Mouse (Mus musculus): ENCODE measurements around the gene Cstad. TPM values are rescaled to one million over a fixed set of nuclear protein-coding genes. Genes with fewer than 3 reads are reported as not detected.

Gene Cstad
- polyA plus RNA-seq, 1 experiment from 2014 or later: 1.7 TPM

GRCm38 (mm10) chr2:30613574-30613973 is 18.7 kb downstream of the Cstad start:
- peaks cover 42% of the 10 kb centered on the region for H3K4me1 ChIP-seq (replicated peaks)
- no peak for ATAC-seq (ENCODE audit: insufficient number of reproducible peaks, insufficient read depth, low FRiP score, low TSS enrichment, low read depth)
- no peaks in the 10 kb centered on the region for H3K27me3 ChIP-seq
- H3K9ac ChIP-seq (replicated peaks): peak overlapping the region; percentile 51
- no peaks in the 10 kb centered on the region for H3K9me3 ChIP-seq
- no peaks in the 10 kb centered on the region for H3K36me3 ChIP-seq
- WGBS: 1% methylated on average over 18 of the region's 18 CpGs
- peak overlapping the region; percentile 89 for H3K27ac ChIP-seq
- H3K4me3 ChIP-seq (replicated peaks): peak overlapping the region; percentile 29
- H3K4me2 ChIP-seq: peak overlapping the region; percentile 55

- Histone ChIP-seq H3K27me3 (no peaks in the 10 kb centered on the region), H3K4me2 (peak overlapping the region; percentile 55), H3K9me3 (no peaks in the 10 kb centered on the region), H3K9ac (replicated peaks) (peak overlapping the region; percentile 51; the same call in 1 of the 2 replicates), H3K4me3 (replicated peaks) (peak overlapping the region; percentile 29; the same call in 1 of the 2 replicates), H3K36me3 (no peaks in the 10 kb centered on the region), H3K4me1 (replicated peaks) (peaks cover 47% of the 10 kb centered on the region), H3K27ac (peak overlapping the region; percentile 89)
- 50% methylated on average over 9 of the region's 9 CpGs for WGBS
- no peak for ATAC-seq (ENCODE audit: insufficient number of reproducible peaks, insufficient read depth, low FRiP score, low TSS enrichment, low read depth)
These were observed 19.5 kb downstream of the Cstad start for GRCm38 (mm10) chr2:30614151-30614923.

- Histone ChIP-seq H3K9me3 (no peaks in the 10 kb centered on the region), H3K9ac (replicated peaks) (no peak overlapping the region), H3K27ac (peak overlapping the region; percentile 35), H3K27me3 (no peaks in the 10 kb centered on the region), H3K4me3 (replicated peaks) (no peak overlapping the region), H3K4me1 (replicated peaks) (peaks cover 47% of the 10 kb centered on the region), H3K36me3 (no peaks in the 10 kb centered on the region), H3K4me2 (no peak overlapping the region)
- 83% methylated on average over 2 of the region's 2 CpGs for WGBS
- no peak for ATAC-seq (ENCODE audit: insufficient number of reproducible peaks, insufficient read depth, low FRiP score, low TSS enrichment, low read depth)
These were observed 21.0 kb downstream of the Cstad start for GRCm38 (mm10) chr2:30615869-30616268.

GRCm38 (mm10) chr2:30616464-30616863 is 21.6 kb downstream of the Cstad start:
- WGBS: 74% methylated on average over 6 of the region's 6 CpGs
- no peak for ATAC-seq (ENCODE audit: insufficient number of reproducible peaks, insufficient read depth, low FRiP score, low TSS enrichment, low read depth)

GRCm38 (mm10) chr2:30618487-30619248 is 23.8 kb downstream of the Cstad start:
- WGBS: 58% methylated on average over 6 of the region's 6 CpGs
- no peaks in the 10 kb centered on the region for H3K27me3 ChIP-seq

More at GRCm38 (mm10) chr2:30616464-30616863, 21.6 kb downstream of the Cstad start:
- Histone ChIP-seq H3K9me3 (no peaks in the 10 kb centered on the region), H3K27me3 (no peaks in the 10 kb centered on the region), H3K4me2 (no peak overlapping the region), H3K9ac (replicated peaks) (no peak overlapping the region), H3K4me1 (replicated peaks) (peaks cover 47% of the 10 kb centered on the region), H3K36me3 (no peaks in the 10 kb centered on the region), H3K27ac (0 out of 2 replicates have a peak overlapping the region, but pooled peaks have one; percentile 35), H3K4me3 (replicated peaks) (no peak overlapping the region)

GRCm38 (mm10) chr2:30623873-30624272 is 29.0 kb downstream of the Cstad start:
- 63% methylated on average over 10 of the region's 10 CpGs for WGBS
- Histone ChIP-seq H3K4me2 (no peak overlapping the region), H3K36me3 (no peaks in the 10 kb centered on the region), H3K27me3 (no peaks in the 10 kb centered on the region), H3K9me3 (no peaks in the 10 kb centered on the region), H3K27ac (no peak overlapping the region), H3K4me3 (replicated peaks) (no peak overlapping the region), H3K4me1 (replicated peaks) (peaks cover 12% of the 10 kb centered on the region), H3K9ac (replicated peaks) (no peak overlapping the region)
- no peak for ATAC-seq (ENCODE audit: insufficient number of reproducible peaks, insufficient read depth, low FRiP score, low TSS enrichment, low read depth)

More at GRCm38 (mm10) chr2:30618487-30619248, 23.8 kb downstream of the Cstad start:
- H3K36me3 ChIP-seq: no peaks in the 10 kb centered on the region
- ATAC-seq (ENCODE audit: insufficient number of reproducible peaks, insufficient read depth, low FRiP score, low TSS enrichment, low read depth): no peak
- H3K27ac ChIP-seq: peak overlapping the region; percentile 59; the same call in 1 of the 2 replicates
- H3K4me2 ChIP-seq: no peak overlapping the region
- H3K9me3 ChIP-seq: no peaks in the 10 kb centered on the region
- no peak overlapping the region for H3K4me3 ChIP-seq (replicated peaks)
- no peak overlapping the region for H3K9ac ChIP-seq (replicated peaks)
- H3K4me1 ChIP-seq (replicated peaks): peaks cover 38% of the 10 kb centered on the region

- Histone ChIP-seq H3K27me3 (no peaks in the 10 kb centered on the region), H3K9me3 (no peaks in the 10 kb centered on the region), H3K4me2 (no peak overlapping the region), H3K4me3 (replicated peaks) (no peak overlapping the region), H3K4me1 (replicated peaks) (peaks cover 21% of the 10 kb centered on the region), H3K36me3 (no peaks in the 10 kb centered on the region), H3K27ac (peak overlapping the region; percentile 41; the same call in 1 of the 2 replicates), H3K9ac (replicated peaks) (no peak overlapping the region)
- ATAC-seq (ENCODE audit: insufficient number of reproducible peaks, insufficient read depth, low FRiP score, low TSS enrichment, low read depth): no peak
- WGBS: 73% methylated on average over 6 of the region's 6 CpGs
These were observed 30.5 kb downstream of the Cstad start for GRCm38 (mm10) chr2:30625296-30625826.

GRCm38 (mm10) chr2:30626058-30626675 is 31.3 kb downstream of the Cstad start:
- Histone ChIP-seq H3K27ac (peak overlapping the region; percentile 41; the same call in 1 of the 2 replicates), H3K36me3 (no peaks in the 10 kb centered on the region), H3K9me3 (no peaks in the 10 kb centered on the region), H3K4me2 (no peak overlapping the region), H3K27me3 (no peaks in the 10 kb centered on the region), H3K9ac (replicated peaks) (no peak overlapping the region), H3K4me1 (replicated peaks) (peaks cover 21% of the 10 kb centered on the region), H3K4me3 (replicated peaks) (no peak overlapping the region)
- ATAC-seq (ENCODE audit: insufficient number of reproducible peaks, insufficient read depth, low FRiP score, low TSS enrichment, low read depth): no peak
- 61% methylated on average over 17 of the region's 17 CpGs for WGBS

- H3K4me3 ChIP-seq (replicated peaks): no peak overlapping the region
- H3K36me3 ChIP-seq: no peaks in the 10 kb centered on the region
- no peak for ATAC-seq (ENCODE audit: insufficient number of reproducible peaks, insufficient read depth, low FRiP score, low TSS enrichment, low read depth)
- no peak overlapping the region for H3K27ac ChIP-seq
- no peaks in the 10 kb centered on the region for H3K27me3 ChIP-seq
- H3K9me3 ChIP-seq: no peaks in the 10 kb centered on the region
- no peak overlapping the region for H3K9ac ChIP-seq (replicated peaks)
- H3K4me2 ChIP-seq: no peak overlapping the region
- WGBS: 95% methylated on average over 3 of the region's 3 CpGs
- H3K4me1 ChIP-seq (replicated peaks): peaks cover 26% of the 10 kb centered on the region
These were observed 32.5 kb downstream of the Cstad start for GRCm38 (mm10) chr2:30627338-30627737.

GRCm38 (mm10) chr2:30628374-30628773 is 33.5 kb downstream of the Cstad start:
- Histone ChIP-seq H3K9me3 (no peaks in the 10 kb centered on the region), H3K27ac (no peak overlapping the region), H3K4me3 (replicated peaks) (no peak overlapping the region), H3K4me1 (replicated peaks) (peaks cover 28% of the 10 kb centered on the region), H3K9ac (replicated peaks) (no peak overlapping the region), H3K4me2 (no peak overlapping the region), H3K36me3 (no peaks in the 10 kb centered on the region), H3K27me3 (no peaks in the 10 kb centered on the region)
- WGBS: 95% methylated on average over 17 of the region's 17 CpGs
- ATAC-seq (ENCODE audit: insufficient number of reproducible peaks, insufficient read depth, low FRiP score, low TSS enrichment, low read depth): no peak

Measured in limb, embryonic 12.5 days (tissue).